Comparison of ENCODE assay signal across 29 mouse cellular contexts in genomic region chr11:68381833-68382232, GRCm38 (mm10). TPM values are rescaled to one million over a fixed set of nuclear protein-coding genes. Genes with fewer than 3 reads are reported as not detected.
DNase-seq lines count a peak whose midpoint lies in the region; ATAC-seq and TF ChIP-seq lines count a peak whose summit lies in the region.
"Had no signal": no experiment of that assay in that cellular context is flagged by ENCODE, and none has a peak within 500 bp of the region (broad histone marks: within the 10 kb centered on the region; RNA-seq: fewer than 3 reads in every experiment).

No protein-coding gene starts in this region.

- H3K36me3 ChIP-seq in forebrain, embryonic 14.5 days (ENCODE audit: control insufficient read depth, insufficient read depth, low read length) = no peaks in the 10 kb centered on the region
- no peaks in the 10 kb centered on the region; the same call in 1 of the 2 replicates for H3K36me3 ChIP-seq in forebrain, embryonic 10.5 days (replicated peaks)
- no peaks in the 10 kb centered on the region for H3K36me3 ChIP-seq in hindbrain, embryonic 13.5 days
- no peaks in the 10 kb centered on the region for H3K36me3 ChIP-seq in hindbrain, postnatal 0 days (ENCODE audit: insufficient read depth, low read length)
- no peaks in the 10 kb centered on the region; the same call in 1 of the 2 replicates for H3K36me3 ChIP-seq in neural tube, embryonic 11.5 days (ENCODE audit: control insufficient read depth, insufficient read depth, low read length)
- H3K36me3 ChIP-seq: embryonic facial prominence, embryonic 12.5 days had no signal

- peaks cover 42% of the 10 kb centered on the region for H3K27me3 ChIP-seq in forebrain, embryonic 14.5 days (replicated peaks; ENCODE audit: control insufficient read depth, insufficient read depth, low read length)
- H3K27me3 ChIP-seq in forebrain, embryonic 10.5 days (ENCODE audit: poor library complexity, severe bottlenecking) = peaks cover 98% of the 10 kb centered on the region
- peaks cover 72% of the 10 kb centered on the region for H3K27me3 ChIP-seq in hindbrain, embryonic 13.5 days
- peaks cover 7% of the 10 kb centered on the region; the same call in 1 of the 2 replicates for H3K27me3 ChIP-seq in hindbrain, postnatal 0 days (ENCODE audit: insufficient read depth, low read length)
- peaks cover 29% of the 10 kb centered on the region for H3K27me3 ChIP-seq in neural tube, embryonic 11.5 days (ENCODE audit: control insufficient read depth, insufficient read depth, low read length)
- H3K27me3 ChIP-seq: CH12.LX had no signal

- H3K27ac ChIP-seq in forebrain, embryonic 14.5 days (ENCODE audit: low read depth, low read length) = no peak overlapping the region
- no peak overlapping the region for H3K27ac ChIP-seq in forebrain, embryonic 10.5 days
- H3K27ac ChIP-seq in hindbrain, embryonic 13.5 days = no peak overlapping the region; the same call in 1 of the 2 replicates
- no peak overlapping the region for H3K27ac ChIP-seq in hindbrain, postnatal 0 days
- H3K27ac ChIP-seq in neural tube, embryonic 11.5 days (ENCODE audit: low read depth, low read length) = no peak overlapping the region
- H3K27ac ChIP-seq: embryonic facial prominence, embryonic 12.5 days; liver, embryonic 14.5 days; macrophage had no signal

- peaks cover 36% of the 10 kb centered on the region for H3K4me1 ChIP-seq in forebrain, embryonic 14.5 days (ENCODE audit: control insufficient read depth, insufficient read depth, low read length)
- H3K4me1 ChIP-seq in forebrain, embryonic 10.5 days = peaks cover 85% of the 10 kb centered on the region
- H3K4me1 ChIP-seq in hindbrain, embryonic 13.5 days (replicated peaks) = peaks cover 68% of the 10 kb centered on the region
- H3K4me1 ChIP-seq in hindbrain, postnatal 0 days (ENCODE audit: insufficient read depth, low read length) = peaks cover 12% of the 10 kb centered on the region
- peaks cover 38% of the 10 kb centered on the region for H3K4me1 ChIP-seq in neural tube, embryonic 11.5 days (ENCODE audit: control insufficient read depth, insufficient read depth, low read length)

- no peak overlapping the region for H3K9ac ChIP-seq in forebrain, embryonic 14.5 days (ENCODE audit: low read length)
- no peak overlapping the region; the same call in 1 of the 2 replicates for H3K9ac ChIP-seq in hindbrain, embryonic 13.5 days
- no peak overlapping the region for H3K9ac ChIP-seq in hindbrain, postnatal 0 days (replicated peaks; ENCODE audit: low read length)
- no peak overlapping the region for H3K9ac ChIP-seq in neural tube, embryonic 11.5 days (ENCODE audit: low read length)
- H3K9ac ChIP-seq: embryonic facial prominence, embryonic 12.5 days; liver, embryonic 14.5 days had no signal

- DNase-seq in forebrain, embryonic 14.5 days (ENCODE audit: low spot score) = no peak
- no peak for DNase-seq in forebrain, embryonic 10.5 days (ENCODE audit: extremely low spot score, low spot score)
- no peak for DNase-seq in hindbrain, postnatal 0 days (ENCODE audit: low spot score)
- no peak for DNase-seq in neural tube, embryonic 11.5 days (ENCODE audit: low spot score)
- DNase-seq in neural tube, embryonic 10.5 days (ENCODE audit: extremely low spot score, low spot score) = no peak
- peak; percentile 26 for DNase-seq in telencephalon, adult 2 months (ENCODE audit: low read depth, low spot score)
- DNase-seq in right cerebral cortex, postnatal 36 days (ENCODE audit: low spot score in 2 of 2) = no peak
- DNase-seq: adrenal gland, postnatal 14 days; cerebellum, adult 11-12 months; cerebellum, adult 9-11 months; embryo, embryonic 11 days; gastrocnemius, postnatal 25 days; heart, adult 11 months; heart, postnatal 36 days; kidney, adult 9 months; kidney, postnatal 25 days; liver; lung, adult 2 months; lung, postnatal 10 days; thymus, adult 18-20 months; thymus, postnatal 25 days had no signal

- TF ChIP-seq CTCF in hindbrain, postnatal 0 days (IDR thresholded peaks at IDR 0.05; ENCODE audit: low read depth) = no peak

- no peak for ATAC-seq in forebrain, embryonic 14.5 days
- ATAC-seq in hindbrain, embryonic 13.5 days (ENCODE audit: low FRiP score) = no peak
- ATAC-seq in hindbrain, postnatal 0 days = no peak
- no peak for ATAC-seq in neural tube, embryonic 11.5 days (ENCODE audit: insufficient read depth, low FRiP score, low TSS enrichment)
- ATAC-seq: intestine, postnatal 0 days had no signal

- H3K4me2 ChIP-seq in forebrain, embryonic 14.5 days (ENCODE audit: low read length) = peak overlapping the region; percentile 14; the same call in 1 of the 2 replicates
- H3K4me2 ChIP-seq in hindbrain, embryonic 13.5 days = peak overlapping the region; percentile 34
- H3K4me2 ChIP-seq in hindbrain, postnatal 0 days (ENCODE audit: low read depth, low read length) = no peak overlapping the region
- H3K4me2 ChIP-seq in neural tube, embryonic 11.5 days (ENCODE audit: low read depth) = 0 out of 2 replicates have a peak overlapping the region, but pooled peaks have one; percentile 7
- H3K4me2 ChIP-seq: embryonic facial prominence, embryonic 12.5 days; heart, embryonic 11.5 days had no signal

- H3K4me3 ChIP-seq in forebrain, embryonic 14.5 days (ENCODE audit: low read depth, low read length) = no peak overlapping the region
- no peak overlapping the region for H3K4me3 ChIP-seq in forebrain, embryonic 10.5 days
- peak overlapping the region; percentile 6; the same call in 1 of the 2 replicates for H3K4me3 ChIP-seq in hindbrain, embryonic 13.5 days
- H3K4me3 ChIP-seq in hindbrain, postnatal 0 days (ENCODE audit: low read length) = no peak overlapping the region
- H3K4me3 ChIP-seq in neural tube, embryonic 11.5 days (ENCODE audit: low read depth, low read length) = no peak overlapping the region
- H3K4me3 ChIP-seq: embryonic facial prominence, embryonic 12.5 days had no signal

- H3K9me3 ChIP-seq in forebrain, embryonic 14.5 days (replicated peaks; ENCODE audit: control insufficient read depth, low read length) = no peaks in the 10 kb centered on the region
- H3K9me3 ChIP-seq in forebrain, embryonic 10.5 days = no peaks in the 10 kb centered on the region
- no peaks in the 10 kb centered on the region for H3K9me3 ChIP-seq in hindbrain, embryonic 13.5 days
- no peaks in the 10 kb centered on the region for H3K9me3 ChIP-seq in hindbrain, postnatal 0 days (ENCODE audit: low read length)
- no peaks in the 10 kb centered on the region for H3K9me3 ChIP-seq in neural tube, embryonic 11.5 days (ENCODE audit: control insufficient read depth, low read length)
- H3K9me3 ChIP-seq: embryonic facial prominence, embryonic 12.5 days had no signal

- WGBS in forebrain, embryonic 14.5 days = 69% methylated on average over 1 of the region's 1 CpGs
- WGBS in forebrain, embryonic 10.5 days = 72% methylated on average over 1 of the region's 1 CpGs
- WGBS in hindbrain, embryonic 13.5 days = 64% methylated on average over 1 of the region's 1 CpGs
- WGBS in hindbrain, postnatal 0 days = 93% methylated on average over 1 of the region's 1 CpGs
- WGBS in neural tube, embryonic 11.5 days = 78% methylated on average over 1 of the region's 1 CpGs

RNA-seq across cellular contexts. Expression of gene Ntn1, which starts 18.8 kb away (rescaled TPM):
- polyA plus RNA-seq in forebrain, embryonic 14.5 days (2014; fragmentation: Nextera tagmentation; extraction: Ambion mirVana) = 3.5 TPM in 2 replicates
- polyA plus RNA-seq in forebrain, embryonic 10.5 days (2016; fragmentation: Nextera tagmentation; extraction: Ambion mirVana) = 6.2 and 6.5 TPM in 2 replicates
- polyA plus RNA-seq in hindbrain, embryonic 13.5 days (2015; fragmentation: Nextera tagmentation; extraction: Ambion mirVana) = 22.3 and 26.4 TPM in 2 replicates
- 81.7 and 101 TPM in 2 replicates for total RNA-seq in hindbrain, postnatal 0 days (2014; rRNA removed)
- polyA plus RNA-seq in hindbrain, postnatal 0 days (2015; fragmentation: Nextera tagmentation; extraction: Ambion mirVana) = 13.8 and 14.3 TPM in 2 replicates
- 10.0 and 11.5 TPM in 2 replicates for polyA plus RNA-seq in neural tube, embryonic 11.5 days (2014; fragmentation: Nextera tagmentation; extraction: Ambion mirVana)
- total RNA-seq: megakaryocyte-erythroid progenitor cell, adult 5-6 weeks had no signal

RNA-seq across cellular contexts. Expression of gene Pik3r5, which starts 50.1 kb away (rescaled TPM):
- 0.11 and 0.20 TPM in 2 replicates for polyA plus RNA-seq in forebrain, embryonic 14.5 days (2014; fragmentation: Nextera tagmentation; extraction: Ambion mirVana)
- 0.83 and 0.86 TPM in 2 replicates for polyA plus RNA-seq in forebrain, embryonic 10.5 days (2016; fragmentation: Nextera tagmentation; extraction: Ambion mirVana)
- polyA plus RNA-seq in hindbrain, embryonic 13.5 days (2015; fragmentation: Nextera tagmentation; extraction: Ambion mirVana) = 0.62 and 0.97 TPM in 2 replicates
- total RNA-seq in hindbrain, postnatal 0 days (2014; rRNA removed) = 1.4 and 2.5 TPM in 2 replicates
- 0.34 and 0.65 TPM in 2 replicates for polyA plus RNA-seq in hindbrain, postnatal 0 days (2015; fragmentation: Nextera tagmentation; extraction: Ambion mirVana)
- polyA plus RNA-seq in neural tube, embryonic 11.5 days (2014; fragmentation: Nextera tagmentation; extraction: Ambion mirVana) = 1.2 and 2.1 TPM in 2 replicates
